Mouse (Mus musculus) midbrain, embryonic 16.5 days (tissue): ENCODE results near the gene Dnm1. TPM values are rescaled to one million over a fixed set of nuclear protein-coding genes. Genes with fewer than 3 reads are reported as not detected.

Experiments
- ATAC-seq: fragments of 200-750 bp; cut with Nextera tagmentation; 2 replicates; pipeline ENCODE4 v1.8.0; 2017; ENCODE audit warnings: moderate TSS enrichment
- H3K27ac ChIP-seq: fragments of 300-500 bp; sonication (generic); 2 replicates; pipeline ENCODE4 v1.5.1; 2014; ENCODE audit warnings: mild to moderate bottlenecking, low read length, mixed read lengths
- H3K27me3 ChIP-seq: fragments of 300-500 bp; sonication (generic); 2 replicates; pipeline ENCODE4 v1.6.1; 2014; ENCODE audit warnings: low read depth, low read length, mixed read lengths; ENCODE audit not compliant: control insufficient read depth, insufficient read depth
- H3K36me3 ChIP-seq: fragments of 300-500 bp; sonication (generic); 2 replicates; pipeline ENCODE4 v1.6.1; 2014; ENCODE audit warnings: mild to moderate bottlenecking, low read length, moderate library complexity, mixed read lengths; ENCODE audit not compliant: control insufficient read depth, insufficient read depth
- H3K4me1 ChIP-seq: fragments of 300-500 bp; sonication (generic); 2 replicates; pipeline ENCODE4 v1.6.1; 2014; ENCODE audit warnings: mild to moderate bottlenecking, low read length, mixed read lengths; ENCODE audit not compliant: control insufficient read depth, insufficient read depth
- H3K4me2 ChIP-seq: fragments of 300-500 bp; sonication (generic); 2 replicates; pipeline ENCODE4 v1.6.1; 2014; ENCODE audit warnings: mild to moderate bottlenecking, low read length, mixed read lengths
- H3K4me3 ChIP-seq: fragments of 300-500 bp; sonication (generic); 2 replicates; pipeline ENCODE4 v1.5.1; 2014; ENCODE audit warnings: low read depth, mild to moderate bottlenecking, low read length, moderate library complexity, mixed read lengths
- H3K9ac ChIP-seq: fragments of 300-500 bp; sonication (generic); 2 replicates; pipeline ENCODE4 v1.6.1; 2014; ENCODE audit warnings: low read depth, low read length, mixed read lengths
- H3K9me3 ChIP-seq: fragments of 300-500 bp; sonication (generic); replicated peaks from 2 replicates; pipeline ENCODE4 v1.6.1; 2014; ENCODE audit warnings: mild to moderate bottlenecking, low read length, mixed read lengths; ENCODE audit not compliant: control insufficient read depth, poor library complexity, severe bottlenecking
- WGBS: fragments of 180-500 bp; shearing (Covaris S2); extraction: QIAGEN DNeasy Blood & Tissue Kit; methylation state at CpG from one replicate; pipeline ENCODE4 v1.1.7; 2014; 5-methylcytosine and 5-hydroxymethylcytosine counted together
- polyA plus RNA-seq: library from polyadenylated mRNA; unstranded; fragments of >200 nt; fragmentation: Nextera tagmentation; extraction: Ambion mirVana; gene quantifications from 2 replicates; pipeline ENCODE4 v1.2.1, GENCODE M21; 2015

Gene Dnm1
- polyA plus RNA-seq, 1 experiment from 2014 or later, result 66.3 TPM

- H3K27me3 ChIP-seq, result no peaks in the 10 kb centered on the region
- H3K4me3 ChIP-seq, result no peak overlapping the region
- H3K27ac ChIP-seq, result no peak overlapping the region
- no peaks in the 10 kb centered on the region for H3K36me3 ChIP-seq
- WGBS, result 83% methylated on average over 6 of the region's 6 CpGs
- no peak for ATAC-seq
- H3K9ac ChIP-seq, result no peak overlapping the region
- H3K9me3 ChIP-seq, result no peaks in the 10 kb centered on the region
- no peak overlapping the region for H3K4me2 ChIP-seq
- H3K4me1 ChIP-seq, result peaks cover 28% of the 10 kb centered on the region
These were observed 6.1 kb downstream of the Dnm1 start for GRCm38 (mm10) chr2:32347019-32347418.

GRCm38 (mm10) chr2:32344598-32345321 is 8.4 kb downstream of the Dnm1 start:
- no peak for ATAC-seq
- peaks cover 8% of the 10 kb centered on the region for H3K4me1 ChIP-seq
- H3K4me2 ChIP-seq, result no peak overlapping the region
- no peaks in the 10 kb centered on the region for H3K9me3 ChIP-seq
- WGBS, result 67% methylated on average over 14 of the region's 14 CpGs
- no peak overlapping the region for H3K4me3 ChIP-seq
- H3K36me3 ChIP-seq, result peaks cover 6% of the 10 kb centered on the region; the same call in 1 of the 2 replicates
- no peak overlapping the region for H3K9ac ChIP-seq
- H3K27me3 ChIP-seq, result no peaks in the 10 kb centered on the region
- no peak overlapping the region for H3K27ac ChIP-seq

GRCm38 (mm10) chr2:32344056-32344455 is 9.1 kb downstream of the Dnm1 start:
- H3K27ac ChIP-seq, result no peak overlapping the region
- 81% methylated on average over 10 of the region's 10 CpGs for WGBS
- H3K4me1 ChIP-seq, result peaks cover 8% of the 10 kb centered on the region
- peaks cover 7% of the 10 kb centered on the region; the same call in 1 of the 2 replicates for H3K36me3 ChIP-seq
- no peak for ATAC-seq
- H3K4me2 ChIP-seq, result no peak overlapping the region
- H3K9me3 ChIP-seq, result no peaks in the 10 kb centered on the region
- no peak overlapping the region for H3K4me3 ChIP-seq
- no peak overlapping the region for H3K9ac ChIP-seq
- no peaks in the 10 kb centered on the region for H3K27me3 ChIP-seq

- no peak for ATAC-seq
- no peaks in the 10 kb centered on the region for H3K27me3 ChIP-seq
- no peak overlapping the region for H3K4me3 ChIP-seq
- peak overlapping the region; percentile 33; the same call in 1 of the 2 replicates for H3K27ac ChIP-seq
- H3K4me2 ChIP-seq, result no peak overlapping the region
- no peak overlapping the region for H3K9ac ChIP-seq
- H3K9me3 ChIP-seq, result no peaks in the 10 kb centered on the region
- 98% methylated on average over 2 of the region's 2 CpGs for WGBS
- peaks cover 7% of the 10 kb centered on the region; the same call in 1 of the 2 replicates for H3K36me3 ChIP-seq
- H3K4me1 ChIP-seq, result peaks cover 8% of the 10 kb centered on the region
These were observed 9.8 kb downstream of the Dnm1 start for GRCm38 (mm10) chr2:32343351-32343671.

- peaks cover 11% of the 10 kb centered on the region; the same call in 1 of the 2 replicates for H3K36me3 ChIP-seq
- peak; percentile 39; the same call in 1 of the 2 replicates for ATAC-seq
- 66% methylated on average over 6 of the region's 6 CpGs for WGBS
- no peaks in the 10 kb centered on the region for H3K27me3 ChIP-seq
- peak overlapping the region; percentile 46; the same call in 1 of the 2 replicates for H3K27ac ChIP-seq
- peaks cover 8% of the 10 kb centered on the region for H3K4me1 ChIP-seq
- no peak overlapping the region for H3K4me3 ChIP-seq
- 0 out of 2 replicates have a peak overlapping the region, but pooled peaks have one; percentile 4 for H3K9ac ChIP-seq
- H3K9me3 ChIP-seq, result no peaks in the 10 kb centered on the region
- 0 out of 2 replicates have a peak overlapping the region, but pooled peaks have one; percentile 6 for H3K4me2 ChIP-seq
These were observed 10.4 kb downstream of the Dnm1 start for GRCm38 (mm10) chr2:32342539-32343350.

GRCm38 (mm10) chr2:32342039-32342438 is 11.1 kb downstream of the Dnm1 start:
- 81% methylated on average over 4 of the region's 4 CpGs for WGBS

GRCm38 (mm10) chr2:32341634-32341939 is 11.6 kb downstream of the Dnm1 start:
- H3K4me1 ChIP-seq, result peaks cover 8% of the 10 kb centered on the region
- H3K9me3 ChIP-seq, result no peaks in the 10 kb centered on the region
- no peaks in the 10 kb centered on the region for H3K27me3 ChIP-seq
- H3K9ac ChIP-seq, result no peak overlapping the region
- no peak overlapping the region for H3K4me3 ChIP-seq
- H3K27ac ChIP-seq, result no peak overlapping the region
- no peak overlapping the region for H3K4me2 ChIP-seq
- ATAC-seq, result no peak
- H3K36me3 ChIP-seq, result peaks cover 17% of the 10 kb centered on the region
- 93% methylated on average over 4 of the region's 4 CpGs for WGBS

More at GRCm38 (mm10) chr2:32342039-32342438, 11.1 kb downstream of the Dnm1 start:
- Histone ChIP-seq H3K27me3 (no peaks in the 10 kb centered on the region), H3K4me1 (peaks cover 8% of the 10 kb centered on the region), H3K27ac (no peak overlapping the region), H3K9me3 (no peaks in the 10 kb centered on the region), H3K9ac (no peak overlapping the region), H3K4me3 (no peak overlapping the region), H3K36me3 (peaks cover 15% of the 10 kb centered on the region; the same call in 1 of the 2 replicates), H3K4me2 (no peak overlapping the region)
- no peak for ATAC-seq

- WGBS, result 86% methylated on average over 13 of the region's 13 CpGs
- Histone ChIP-seq H3K4me1 (peaks cover 8% of the 10 kb centered on the region), H3K4me2 (no peak overlapping the region), H3K4me3 (no peak overlapping the region), H3K36me3 (peaks cover 18% of the 10 kb centered on the region), H3K9ac (no peak overlapping the region), H3K27me3 (no peaks in the 10 kb centered on the region), H3K9me3 (no peaks in the 10 kb centered on the region), H3K27ac (no peak overlapping the region)
- no peak for ATAC-seq
These were observed 12.1 kb downstream of the Dnm1 start for GRCm38 (mm10) chr2:32340836-32341633.
